Mouse (Mus musculus) cerebellum, postnatal 10 days (tissue): ENCODE results near the gene Ak8.
A peak's percentile ranks its signal among the peaks of the same experiment; 100 is the strongest.

Source experiments
- DNase-seq, 2 experiments: peaks; one replicate each; pipeline ENCODE4 v3.0.0; 2021; ENCODE audit warnings: mixed read lengths in 2 of 2

Ak8 gene

GRCm38 (mm10) chr2:28797490-28798106 is 97.6 kb downstream of the Ak8 start:
- DNase-seq: peak in 1 of 2 experiments; percentile 22

DNA sequence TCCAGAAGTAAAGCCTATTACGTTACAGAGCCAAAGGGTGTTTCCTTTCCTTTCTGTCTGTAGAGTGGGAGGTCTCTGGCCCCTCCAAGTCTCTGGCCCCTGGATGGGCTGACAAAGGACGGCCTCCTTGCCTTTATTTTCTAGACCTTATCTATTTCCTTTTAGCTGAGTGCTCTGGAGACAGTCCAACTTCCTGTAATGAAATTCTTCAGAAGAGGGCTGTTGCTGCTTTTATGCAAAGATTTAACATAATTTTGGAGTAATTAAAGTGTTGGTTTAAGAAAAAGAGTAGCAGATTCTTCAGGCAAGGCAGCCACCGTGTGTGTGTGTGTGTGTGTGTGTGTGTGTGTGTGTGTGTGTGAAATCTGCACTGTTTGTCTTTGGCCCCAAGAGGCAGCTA is 98.4 kb downstream of the Ak8 start:
- DNase-seq: no peak

DNA sequence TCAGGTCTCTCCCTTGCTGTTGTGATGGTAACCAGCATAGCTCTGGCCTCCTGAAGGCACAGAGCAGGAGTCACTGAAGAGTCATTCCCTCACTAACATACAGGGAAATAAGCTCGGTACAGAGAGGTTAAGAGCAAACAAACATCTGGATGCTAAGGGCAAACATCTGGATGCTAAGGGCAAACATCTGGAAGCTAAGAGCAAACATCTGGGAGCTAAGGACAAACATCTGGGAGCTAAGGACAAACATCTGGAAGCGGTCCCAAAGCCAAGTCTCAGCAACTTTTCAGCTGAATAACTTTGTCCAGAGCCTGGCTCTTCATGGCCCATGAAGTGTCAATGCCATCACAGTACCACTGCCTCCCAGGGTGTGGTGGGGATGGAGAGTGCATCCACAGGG is 99.6 kb downstream of the Ak8 start:
- no peak for DNase-seq

DNA sequence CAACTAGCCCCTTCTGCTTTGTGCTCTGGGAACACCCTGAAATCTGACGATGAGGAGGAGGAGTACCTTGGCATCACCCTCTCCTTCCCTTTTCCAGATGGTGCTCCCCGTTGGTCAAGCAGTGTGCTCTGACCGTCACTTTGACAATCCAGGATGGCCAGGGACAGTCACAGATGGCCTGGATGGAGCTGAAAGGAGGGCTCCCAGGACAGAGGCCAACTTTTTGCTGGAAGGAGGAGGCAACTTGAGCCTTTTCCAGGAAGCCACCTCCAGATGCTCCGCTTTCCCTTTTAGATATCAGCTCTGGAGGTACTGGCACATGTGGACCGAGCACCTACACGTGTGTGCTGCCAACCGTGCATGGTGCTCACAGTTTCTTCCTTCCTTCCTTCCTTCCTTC is 103.4 kb downstream of the Ak8 start:
- peak; percentile 82 to 86 for DNase-seq

- DNase-seq: no peak
These were observed 108.9 kb downstream of the Ak8 start for GRCm38 (mm10) chr2:28808841-28809240.

- DNase-seq: no peak
These were observed 110.5 kb downstream of the Ak8 start for GRCm38 (mm10) chr2:28810260-28811013.

GRCm38 (mm10) chr2:28818866-28819265 is 118.9 kb downstream of the Ak8 start:
- no peak for DNase-seq

- DNase-seq: peak in 1 of 2 experiments; percentile 26
These were observed 129.3 kb downstream of the Ak8 start for GRCm38 (mm10) chr2:28829265-28829664.

DNA sequence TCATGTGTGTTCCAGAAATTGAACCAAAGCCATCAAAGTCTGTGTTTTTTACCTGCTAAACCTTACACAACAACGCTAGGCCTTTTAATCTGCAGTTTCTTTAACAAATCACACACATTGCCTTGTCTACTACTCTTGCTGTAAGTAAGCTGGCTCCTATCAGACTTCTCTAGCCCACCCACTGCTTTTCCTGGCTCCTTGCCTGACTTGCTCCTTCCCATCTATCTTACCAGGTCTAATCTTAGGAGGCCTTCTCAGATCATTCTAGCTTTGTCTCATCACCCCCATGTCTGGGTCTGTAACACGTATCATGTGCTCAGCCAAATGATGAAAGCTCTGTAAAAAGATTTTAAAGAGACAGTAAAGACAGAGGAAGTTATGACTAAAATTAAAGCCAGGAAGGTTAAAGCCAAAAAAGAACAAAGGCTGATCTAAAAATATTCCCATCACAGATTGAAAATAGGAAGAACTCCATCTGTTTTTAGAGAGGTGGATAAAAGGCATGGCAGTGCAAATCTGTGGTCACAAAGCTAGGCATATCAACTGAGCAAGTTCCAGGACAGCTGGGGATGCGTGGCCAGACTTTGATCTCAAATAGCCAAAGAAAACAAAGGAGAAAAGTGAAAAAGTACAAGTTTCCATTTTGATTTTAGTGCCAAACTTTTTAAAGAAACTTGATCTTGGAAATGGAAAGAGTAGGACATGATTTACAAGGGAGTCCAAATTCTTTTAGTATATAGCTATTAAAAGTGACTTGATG is 136.4 kb downstream of the Ak8 start:
- peak; percentile 78 to 82 for DNase-seq

DNA sequence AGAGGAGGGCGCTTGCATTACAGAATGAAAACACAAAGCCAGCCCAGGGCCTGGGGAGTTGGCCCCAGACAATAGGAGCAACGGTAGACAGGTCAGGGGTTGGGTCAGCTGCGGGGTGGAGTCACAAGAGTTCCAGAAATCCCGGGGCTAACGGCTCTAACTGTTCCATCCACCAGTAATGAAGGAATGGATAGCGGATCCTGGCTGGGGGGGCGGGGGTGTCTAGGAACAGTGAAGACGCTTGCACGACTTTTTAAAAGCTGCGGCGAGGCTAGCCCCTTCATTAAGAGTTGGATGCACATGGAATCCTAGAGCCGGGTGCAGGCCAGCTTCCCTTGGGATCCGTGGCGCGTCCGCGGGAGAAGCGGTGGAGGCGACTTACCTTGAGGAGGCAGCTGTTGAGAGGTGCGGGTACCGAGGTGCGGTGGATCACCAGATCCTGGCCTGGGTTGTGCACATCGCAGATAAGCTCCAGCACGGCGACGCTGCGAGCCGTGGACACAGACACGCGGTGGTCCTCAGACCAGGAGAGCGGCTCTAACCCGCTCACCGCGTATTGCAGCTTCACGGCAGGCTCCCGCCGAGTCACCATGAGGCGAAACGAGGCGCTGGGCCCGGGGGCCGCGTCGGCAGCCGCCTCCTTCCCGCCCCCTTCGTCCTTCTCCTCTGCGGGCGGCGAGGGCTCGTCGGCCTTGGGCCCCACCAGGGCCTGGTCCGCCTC is 139.7 kb downstream of the Ak8 start:
- DNase-seq: peak in 1 of 2 experiments; percentile 48

DNA sequence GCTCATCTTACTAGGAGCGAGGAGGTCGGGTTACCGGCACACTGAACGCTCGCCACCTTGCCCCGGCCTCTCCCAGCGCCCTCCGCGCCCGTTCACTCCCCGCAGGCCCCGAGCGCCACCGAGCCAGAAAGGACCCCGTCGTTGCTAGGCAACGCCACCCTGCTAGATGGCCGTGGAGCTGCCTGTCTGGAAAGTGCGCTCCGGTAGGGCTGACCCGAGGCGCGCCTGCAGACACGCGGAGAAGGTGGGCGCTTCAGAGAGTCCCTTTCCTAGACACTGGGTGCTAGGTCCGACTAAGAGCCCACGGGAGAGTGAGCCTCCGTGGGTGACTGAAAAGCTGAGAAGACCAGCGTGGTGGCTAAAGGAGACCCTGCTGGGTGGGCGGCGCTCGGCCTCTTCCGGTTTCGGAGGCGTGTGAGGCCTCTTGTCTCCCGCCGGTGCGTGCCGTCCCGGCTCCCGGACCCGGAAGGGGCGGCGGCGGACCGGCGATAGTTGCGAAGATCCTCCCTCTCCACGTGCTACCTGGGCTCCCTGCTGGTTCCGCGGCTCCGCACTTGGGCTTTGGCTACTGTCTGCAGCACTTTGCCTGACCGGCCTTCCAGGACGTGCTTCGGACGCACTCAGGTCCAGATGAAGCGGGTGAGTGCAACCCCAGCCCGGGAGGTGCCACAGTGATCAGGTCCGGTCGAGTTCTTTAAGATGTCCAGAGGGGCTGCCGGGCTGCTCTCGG is 140.4 kb downstream of the Ak8 start, which contains the start of the genes Gtf3c4 and Ddx31:
Gtf3c4 (minus strand) TSS at position 139 of the 730 bp plus-strand sequence.
Ddx31 (plus strand) TSS at position 185 of the 730 bp plus-strand sequence.
- peak; percentile 96 to 97 for DNase-seq

DNA sequence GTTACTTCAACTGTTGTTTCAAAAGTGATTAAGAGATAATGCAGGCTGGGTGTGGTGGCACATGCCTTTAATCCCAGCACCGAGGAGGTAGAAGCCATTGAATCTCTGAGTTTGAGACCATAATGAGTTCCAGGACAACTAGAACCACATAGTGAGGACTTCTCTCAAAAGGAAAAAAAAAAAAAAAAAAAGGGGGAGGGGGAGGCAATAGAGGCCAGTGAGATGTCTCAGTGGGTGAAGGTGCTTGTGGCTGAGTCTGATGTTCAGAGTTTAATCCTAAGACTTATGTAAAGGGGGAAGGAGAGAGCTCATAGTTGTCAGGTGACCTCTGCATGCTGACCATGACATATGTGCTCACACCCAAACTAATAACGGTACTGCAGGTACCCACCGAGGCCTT is 142.1 kb downstream of the Ak8 start:
- DNase-seq: no peak

DNA sequence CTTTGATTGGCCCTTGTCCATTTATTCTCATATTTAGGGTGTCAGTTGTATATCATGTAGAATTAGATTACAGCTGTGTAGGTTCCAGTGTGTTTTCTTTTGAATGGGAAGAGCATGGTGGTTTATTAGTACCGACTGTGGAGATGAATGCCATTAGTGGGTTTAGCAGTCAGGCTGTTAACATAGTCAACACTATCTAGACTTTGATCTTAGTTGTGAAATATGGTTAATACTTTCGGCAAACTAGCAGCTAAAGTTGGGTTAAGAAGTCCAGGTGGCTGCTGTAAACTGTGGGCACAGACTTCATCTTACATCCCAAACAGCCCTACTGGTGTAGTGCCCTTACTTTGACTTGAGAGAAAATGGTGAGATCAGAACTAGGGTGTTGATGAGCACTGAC is 148.9 kb downstream of the Ak8 start:
- no peak for DNase-seq

DNA sequence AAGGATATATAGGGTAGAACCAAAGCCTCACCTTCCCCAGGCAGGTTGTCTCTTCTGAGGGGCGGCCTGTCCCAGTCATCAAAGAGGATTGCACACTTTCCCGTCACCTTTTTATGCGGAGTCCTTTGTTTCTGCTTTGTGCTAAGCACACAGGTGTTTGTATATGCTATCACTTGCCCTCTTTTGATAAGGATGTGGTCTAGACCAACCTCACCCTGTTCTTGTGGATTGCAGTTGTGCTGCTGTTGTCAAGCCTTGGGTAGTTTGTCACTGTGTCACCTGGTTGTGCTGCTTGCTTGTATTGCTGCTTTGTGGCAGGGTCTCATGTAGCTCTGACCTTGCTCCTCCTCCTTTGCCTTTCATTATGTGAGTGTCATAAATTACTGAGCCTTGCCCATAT is 152.6 kb downstream of the Ak8 start:
- no peak for DNase-seq

- peak; percentile 63 to 70 for DNase-seq
These were observed 155.8 kb downstream of the Ak8 start for GRCm38 (mm10) chr2:28855773-28856172.

DNA sequence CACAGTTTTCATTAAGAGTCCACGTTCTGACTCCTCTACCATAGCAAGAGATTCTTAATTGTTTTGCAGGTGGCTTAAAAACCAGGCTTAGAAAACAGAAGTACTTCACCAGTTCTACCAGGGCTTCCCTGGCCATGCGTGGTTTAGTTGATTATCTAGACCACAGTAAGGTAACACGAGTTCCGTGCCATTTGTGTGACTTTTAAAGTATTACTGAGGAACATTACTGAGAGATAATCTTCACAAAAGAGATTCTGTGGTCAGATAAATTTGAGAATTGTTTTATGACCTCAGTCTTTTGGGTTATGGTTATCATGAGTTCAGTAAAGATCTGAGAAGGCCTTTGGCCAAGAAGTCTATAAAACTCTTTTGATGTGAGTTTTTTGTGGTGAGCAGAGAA is 159.3 kb downstream of the Ak8 start:
- no peak for DNase-seq

DNA sequence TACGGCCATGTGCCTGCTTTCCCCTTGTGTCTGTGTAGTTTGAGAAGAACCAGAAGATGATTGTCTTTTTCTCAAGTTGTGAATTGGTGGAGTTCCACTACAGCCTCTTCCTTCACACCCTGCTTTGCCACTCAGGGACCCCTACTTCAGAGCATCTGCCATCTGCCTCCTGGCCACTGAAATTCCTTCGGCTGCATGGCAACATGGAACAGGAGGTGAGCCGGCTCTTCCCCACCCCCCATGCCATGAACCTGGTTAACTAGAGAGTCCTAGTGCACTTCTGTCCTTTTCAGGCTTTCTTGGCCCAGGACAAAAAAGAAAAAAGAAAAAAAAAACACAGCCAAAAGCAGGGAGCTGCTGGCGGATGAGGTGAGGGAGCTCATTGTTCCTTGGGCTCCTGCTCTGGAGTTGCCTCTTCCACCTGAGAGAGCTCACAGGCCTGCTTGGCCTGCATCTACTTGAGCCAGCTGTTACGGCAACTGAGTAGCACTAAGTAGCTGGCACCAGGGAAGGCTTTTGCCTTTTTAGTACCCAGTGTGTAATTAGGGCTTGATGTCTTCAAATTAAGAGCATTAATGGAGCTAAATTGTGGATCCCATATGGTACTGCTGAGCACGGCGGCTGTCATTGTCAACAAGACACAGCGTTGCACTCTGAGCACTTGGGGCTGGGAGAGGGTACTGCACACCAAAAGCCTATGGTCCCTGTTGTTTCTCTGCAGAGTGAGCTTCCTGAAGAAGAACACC is 160.9 kb downstream of the Ak8 start:
- DNase-seq: peak; percentile 79 to 83
